Mouse (Mus musculus) heart, postnatal 25 days (tissue): ENCODE results near the gene Rptor. TPM values are rescaled to one million over a fixed set of nuclear protein-coding genes. Genes with fewer than 3 reads are reported as not detected.
A peak's percentile ranks its signal among the peaks of the same experiment; 100 is the strongest.

Experiments
- DNase-seq: peaks from one replicate; pipeline ENCODE4 v3.0.0; 2022; ENCODE audit warnings: low spot score
- intact Hi-C: fragments of 180-260 bp; cut with DNase I; formaldehyde crosslinking; loops from one replicate; pipeline ENCODE4 v1.15.1; 2025
- total RNA-seq, 2 experiments: library from RNA; stranded (reverse); gene quantifications; 2 replicates each; pipeline ENCODE4 v1.2.3; 2021

The Rptor gene
- total RNA-seq, 2 experiments from 2014 or later, result 32.5 to 34.4 TPM

DNA sequence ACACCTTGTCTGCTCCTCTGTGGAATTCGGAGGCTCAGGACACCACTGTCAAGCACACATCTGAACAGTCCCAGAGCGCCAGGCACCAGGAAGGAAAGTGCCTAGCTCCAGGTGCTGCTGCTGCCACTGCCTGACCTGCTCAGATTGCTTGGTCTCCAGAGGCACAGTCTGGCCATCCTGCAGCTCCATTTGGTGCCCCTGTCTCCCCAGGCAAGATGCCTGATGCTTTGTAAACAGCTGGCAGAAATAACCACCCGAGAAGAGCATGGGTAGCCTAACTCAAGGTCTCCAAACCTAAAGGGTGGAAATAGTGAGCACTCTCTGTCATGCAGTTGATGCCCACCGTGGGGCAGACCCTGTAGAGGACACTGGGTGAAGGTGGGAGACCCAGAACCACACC, 311.7 kb downstream of the Rptor start:
- intact Hi-C loops, result no loop called here
- DNase-seq, result no peak

DNA sequence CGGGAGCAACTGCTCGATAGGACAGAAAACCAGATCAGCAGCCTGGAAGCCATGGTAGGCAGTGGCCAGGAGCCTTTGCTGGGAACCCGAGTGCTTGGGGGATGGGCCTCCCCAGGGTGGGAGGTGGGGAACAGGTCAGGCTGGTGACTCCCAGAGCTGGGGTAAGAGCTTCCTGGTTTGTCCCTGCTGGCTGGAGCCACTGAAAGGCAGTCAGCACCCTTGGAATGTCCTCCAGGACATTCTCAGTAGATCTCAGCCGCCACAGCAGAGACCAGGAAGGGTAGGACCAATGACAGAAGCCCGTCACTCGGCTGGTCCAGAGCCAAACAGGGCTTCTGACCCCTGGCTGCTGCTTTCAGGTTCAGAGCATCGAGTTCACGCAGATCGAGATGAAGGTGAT, 313.0 kb downstream of the Rptor start:
- no peak for DNase-seq
- intact Hi-C loops, result no loop called here

DNA sequence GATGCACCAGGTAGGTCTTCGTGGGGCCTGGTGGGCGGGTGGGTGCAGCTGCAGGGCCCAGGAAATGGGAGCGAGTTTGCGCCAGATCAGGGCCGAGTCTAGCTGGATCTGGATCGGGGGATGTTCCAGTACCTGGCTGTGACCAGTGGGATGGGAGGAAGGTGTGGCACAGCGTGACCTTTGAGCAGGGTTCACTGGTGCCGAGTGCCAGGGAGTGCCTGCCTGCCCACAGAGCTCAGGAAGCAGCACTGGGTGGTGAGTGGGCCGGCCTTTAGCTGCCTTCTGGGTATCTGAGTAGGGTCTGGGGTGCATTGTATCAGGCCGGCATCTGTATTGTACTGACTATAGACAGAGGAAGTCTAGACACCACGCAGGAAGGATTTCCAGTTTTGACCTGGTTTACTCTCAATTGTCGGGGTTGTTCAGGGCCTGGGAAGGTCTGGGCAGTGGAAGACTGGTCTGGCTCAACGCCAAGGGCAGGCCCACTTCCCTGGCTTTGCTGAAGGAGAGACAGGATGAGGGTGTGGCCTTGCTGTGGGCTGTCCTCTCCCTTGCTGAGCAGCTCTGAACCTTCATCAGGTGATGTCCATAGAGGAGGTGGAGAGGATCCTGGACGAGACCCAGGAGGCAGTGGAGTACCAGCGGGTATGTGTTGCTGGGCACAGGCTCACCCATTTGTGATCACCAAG, 313.5 kb downstream of the Rptor start:
- intact Hi-C loops, result no loop called here
- peak; percentile 54 for DNase-seq

DNA sequence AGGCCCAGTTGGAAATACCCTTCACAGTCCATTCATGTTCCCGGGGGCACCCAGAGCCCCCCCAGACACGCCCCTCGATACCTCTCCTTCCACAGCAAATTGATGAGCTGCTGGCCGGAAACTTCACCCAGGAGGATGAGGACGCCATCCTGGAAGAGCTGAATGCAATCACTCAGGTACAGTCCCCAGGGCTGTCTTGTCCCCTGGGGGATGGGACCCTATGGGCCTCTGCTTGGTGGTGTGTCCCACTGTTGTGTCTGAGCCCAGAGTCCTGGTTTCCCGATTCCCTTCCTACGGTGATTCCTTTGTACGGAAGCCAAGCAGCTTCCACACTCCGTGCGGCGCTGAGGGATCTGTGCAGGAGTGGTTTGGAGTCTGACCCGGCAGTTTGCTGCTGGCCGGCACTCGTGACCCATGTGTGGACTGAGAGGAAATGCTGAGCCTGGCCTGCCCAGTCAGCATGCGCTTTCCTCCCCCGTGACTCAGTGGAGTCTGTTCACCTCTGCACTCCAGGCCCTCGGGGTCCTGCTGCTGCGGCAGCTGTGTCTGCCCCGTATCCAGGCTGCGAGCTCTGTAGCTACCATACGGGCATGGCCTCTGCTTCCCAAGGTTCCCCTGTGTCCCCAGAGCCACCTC, 314.2 kb downstream of the Rptor start:
- no peak for DNase-seq

DNA sequence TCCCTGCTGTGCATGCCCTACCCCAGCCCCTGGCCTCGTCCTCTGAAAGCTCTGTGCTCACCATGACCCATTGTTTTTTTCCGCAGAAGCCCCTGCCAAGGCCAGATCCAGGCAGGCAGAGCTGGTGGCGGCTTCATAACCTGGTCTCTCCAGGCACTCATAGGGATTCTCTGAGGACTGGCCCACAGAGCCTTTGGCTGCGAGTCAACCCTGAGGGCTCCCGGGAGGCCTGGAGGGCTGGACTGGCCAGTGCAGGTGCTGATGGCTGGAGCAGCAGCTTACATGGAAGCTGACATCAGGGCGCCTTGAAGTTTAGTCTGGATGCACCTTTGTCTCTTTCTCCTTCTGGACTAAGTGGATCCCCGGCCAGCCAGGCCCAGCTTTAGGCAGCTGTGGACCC, 315.8 kb downstream of the Rptor start:
- intact Hi-C loops, result no loop called here
- no peak for DNase-seq

More for the DNA sequence above, 314.2 kb downstream of the Rptor start:
- intact Hi-C loops, result no loop called here

DNA sequence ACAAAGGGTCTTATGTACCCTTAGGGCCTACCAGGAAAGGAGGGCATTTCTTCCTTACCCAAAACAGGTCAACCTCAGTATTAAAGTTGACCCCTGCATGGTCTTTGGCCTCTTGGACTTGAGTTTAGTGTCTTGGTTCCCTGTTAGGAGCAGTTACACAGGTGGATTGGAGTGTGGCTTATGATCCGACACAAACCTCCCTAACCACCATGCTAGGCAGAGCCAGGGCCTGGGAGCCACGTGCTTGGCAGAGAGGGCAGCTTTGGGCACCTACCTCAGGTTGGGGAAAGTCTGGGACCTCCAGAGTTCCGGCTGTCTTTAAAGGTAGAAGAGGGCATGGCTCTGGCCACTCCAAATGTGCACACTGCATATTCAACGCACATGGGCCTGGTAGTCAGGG, 316.7 kb downstream of the Rptor start:
- intact Hi-C loops, result no loop called here
- no peak for DNase-seq

DNA sequence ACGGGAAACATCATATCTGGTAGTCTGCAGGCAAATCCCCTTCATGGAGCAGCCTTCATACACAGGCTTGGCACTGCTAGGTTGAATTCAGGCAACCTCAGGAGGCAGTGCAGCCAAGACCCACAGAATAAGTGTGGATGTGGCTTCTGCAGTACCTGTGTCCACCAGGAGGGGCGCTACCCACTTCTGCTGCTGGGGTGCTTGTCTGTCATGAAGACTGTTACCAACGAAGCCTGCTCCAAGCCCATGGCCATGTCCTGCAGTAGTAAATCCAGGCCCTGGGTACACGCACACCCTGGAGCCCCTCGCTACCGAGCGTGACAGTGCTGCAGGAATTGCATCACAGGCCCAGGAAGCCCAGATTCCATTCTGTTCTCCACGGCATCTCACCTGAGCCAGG, 317.2 kb downstream of the Rptor start:
- DNase-seq, result no peak
- intact Hi-C loops, result no loop called here

DNA sequence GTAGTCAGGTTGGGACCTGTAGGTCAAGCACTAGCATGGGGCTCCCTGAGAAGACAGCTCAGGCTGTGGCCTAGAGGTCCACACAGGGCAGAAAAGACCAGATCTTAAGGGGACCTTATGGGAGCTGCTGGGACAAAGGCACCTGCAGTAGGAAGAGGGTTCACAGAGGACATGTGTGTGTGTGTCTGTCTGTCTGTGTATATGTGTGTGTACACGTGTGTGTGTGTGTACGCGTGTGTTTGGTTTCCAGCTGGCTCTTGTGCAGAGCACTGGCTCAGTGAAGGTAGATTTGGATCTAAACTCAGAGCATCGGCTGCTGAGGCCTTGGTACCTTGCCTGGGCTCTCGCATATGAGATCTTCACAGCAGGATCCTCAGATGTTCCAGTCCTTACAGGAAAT, 318.0 kb downstream of the Rptor start:
- no peak for DNase-seq
- intact Hi-C loops, result no loop called here

DNA sequence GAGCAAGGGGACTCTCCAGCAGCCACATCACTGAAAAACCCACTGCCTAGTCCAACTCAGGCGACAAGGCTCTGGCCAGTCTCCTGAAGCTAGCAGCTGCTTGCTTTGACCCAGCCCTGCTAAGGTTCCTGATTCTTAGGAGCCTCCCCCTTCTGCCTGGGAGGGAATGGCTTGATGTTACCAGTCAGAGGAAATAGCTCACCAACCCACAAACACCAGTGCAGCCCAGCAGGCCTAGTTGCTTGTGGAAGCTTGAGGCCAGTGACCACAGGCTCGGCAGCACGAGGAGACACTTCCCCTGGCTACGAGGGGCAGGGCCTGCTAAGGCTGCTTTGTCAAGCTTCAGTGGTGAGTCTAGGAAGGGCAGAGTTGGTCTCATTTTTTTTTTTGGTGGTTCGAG, 322.5 kb downstream of the Rptor start:
- intact Hi-C loops, result no loop called here
- no peak for DNase-seq

DNA sequence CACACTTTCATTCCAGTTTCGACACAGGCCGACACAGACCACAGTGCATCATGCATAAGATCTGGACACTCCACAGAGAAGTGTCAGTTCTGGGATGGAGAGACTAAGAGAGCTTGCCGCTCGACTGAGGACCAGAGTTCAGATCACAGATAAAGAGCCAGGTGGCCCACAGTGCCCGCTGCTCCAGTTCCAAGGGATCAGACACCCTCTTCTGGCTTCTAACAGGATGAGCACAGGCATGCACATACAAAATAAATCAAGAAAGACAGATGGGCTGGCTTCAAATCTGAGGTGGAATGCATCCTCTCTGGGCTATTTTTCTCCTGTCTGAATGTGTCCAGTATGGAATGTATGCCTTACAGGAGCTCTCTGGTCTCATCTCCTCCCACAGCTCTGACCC, 324.1 kb downstream of the Rptor start:
- intact Hi-C loops, result no loop called here
- no peak for DNase-seq

DNA sequence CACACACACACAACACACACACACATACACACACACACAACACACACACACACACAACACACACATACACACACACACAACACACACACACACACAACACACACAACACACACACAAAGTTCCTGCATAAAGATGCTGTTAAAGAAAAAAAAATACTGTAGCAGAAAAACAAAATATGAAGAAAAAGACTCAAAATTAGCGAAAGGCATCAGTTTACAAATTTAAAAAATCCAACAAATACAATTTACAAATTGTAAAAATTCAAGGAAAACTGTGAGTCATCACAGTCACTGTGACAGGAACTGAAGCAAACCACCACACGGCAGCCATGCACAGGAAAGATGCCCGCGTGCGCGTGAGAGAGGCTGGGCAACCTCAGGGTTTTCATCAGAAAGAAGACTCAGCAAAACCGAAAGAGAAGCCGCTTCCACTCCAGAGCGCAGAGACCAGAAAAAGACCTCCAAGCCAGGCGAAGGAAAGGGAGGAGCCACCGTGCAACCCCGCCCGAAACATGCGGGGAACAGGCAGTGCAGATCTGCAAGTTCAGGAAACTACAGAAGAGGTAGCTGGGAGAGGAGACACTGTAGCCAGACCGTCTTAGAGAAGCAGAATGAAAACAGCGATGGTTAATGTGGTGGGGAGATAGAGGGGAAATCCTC, 325.4 kb downstream of the Rptor start:
- no peak for DNase-seq
- intact Hi-C loops, result no loop called here

DNA sequence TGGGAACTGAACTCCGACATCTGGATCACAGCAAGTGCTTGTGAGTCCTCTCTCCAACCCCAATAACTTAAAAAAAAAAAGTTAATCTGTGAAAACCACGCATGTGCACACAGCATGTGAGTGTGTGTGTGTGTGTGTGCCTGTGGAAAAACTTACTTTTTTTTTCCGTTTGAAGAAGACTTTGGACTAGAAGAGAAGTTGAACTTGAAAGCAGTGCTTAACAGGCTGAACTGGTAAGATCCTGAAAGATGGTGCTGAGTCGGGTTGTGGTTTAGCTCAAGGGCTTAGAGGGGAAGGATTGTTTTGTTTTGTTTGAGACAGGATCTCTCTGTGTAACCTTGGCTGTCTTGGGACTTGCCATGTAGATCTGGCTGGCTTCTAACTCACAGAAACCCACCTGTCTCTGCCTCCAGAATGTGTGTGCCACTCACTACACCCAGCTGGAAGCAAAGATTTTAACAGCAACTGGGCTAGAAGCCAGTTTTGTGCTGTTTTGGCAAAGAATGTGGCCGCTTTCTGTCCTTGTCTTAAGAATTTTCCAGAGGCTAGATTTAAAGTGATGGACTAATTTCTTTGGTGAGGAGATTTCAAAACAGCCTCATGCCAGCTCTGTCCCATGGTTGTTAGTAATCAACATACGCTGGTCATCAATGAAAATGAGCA, 327.0 kb downstream of the Rptor start:
- intact Hi-C loops, result no loop called here
- DNase-seq, result no peak

DNA sequence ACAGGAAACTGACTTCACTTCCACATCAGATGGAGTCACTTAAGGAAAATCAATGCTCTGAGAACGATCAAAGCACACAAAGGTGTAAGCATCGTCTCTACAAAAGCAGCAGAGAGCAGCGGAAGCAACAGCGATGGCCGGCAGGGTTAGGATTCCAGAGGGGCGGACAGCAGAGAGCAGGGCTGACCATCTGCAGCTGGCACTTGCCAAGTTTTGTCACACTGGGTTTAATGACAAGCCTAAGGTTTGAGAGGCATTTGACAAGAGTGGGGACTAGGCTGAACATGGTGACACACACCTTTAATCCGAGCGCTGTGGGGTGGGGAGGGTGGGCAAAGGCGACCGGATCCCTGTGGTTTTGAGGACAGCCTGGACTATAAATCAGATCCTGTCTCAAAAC, 329.1 kb downstream of the Rptor start:
- intact Hi-C loops, result no loop called here
- DNase-seq, result no peak

DNA sequence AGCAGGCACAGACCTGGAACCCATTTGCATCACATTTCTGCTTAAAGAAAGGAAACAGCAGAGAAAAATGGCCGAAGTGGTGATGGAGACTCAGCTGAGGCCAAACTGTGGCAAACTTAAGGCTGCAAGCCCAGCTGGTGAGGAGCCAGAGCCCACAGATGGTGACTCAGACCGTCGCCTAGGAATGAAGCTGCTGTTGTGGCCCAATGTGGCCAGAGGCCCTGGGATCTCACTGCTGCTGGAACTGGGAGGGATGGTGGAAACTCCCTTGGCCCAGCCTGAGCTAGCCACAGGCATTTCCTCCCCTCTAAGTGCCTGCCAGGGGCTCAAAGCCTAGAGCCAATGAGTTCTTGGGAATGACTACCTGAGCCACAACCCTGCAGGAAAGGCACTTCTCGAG, 330.4 kb downstream of the Rptor start:
- intact Hi-C loops, result no loop called here
- peak; percentile 57 for DNase-seq

DNA sequence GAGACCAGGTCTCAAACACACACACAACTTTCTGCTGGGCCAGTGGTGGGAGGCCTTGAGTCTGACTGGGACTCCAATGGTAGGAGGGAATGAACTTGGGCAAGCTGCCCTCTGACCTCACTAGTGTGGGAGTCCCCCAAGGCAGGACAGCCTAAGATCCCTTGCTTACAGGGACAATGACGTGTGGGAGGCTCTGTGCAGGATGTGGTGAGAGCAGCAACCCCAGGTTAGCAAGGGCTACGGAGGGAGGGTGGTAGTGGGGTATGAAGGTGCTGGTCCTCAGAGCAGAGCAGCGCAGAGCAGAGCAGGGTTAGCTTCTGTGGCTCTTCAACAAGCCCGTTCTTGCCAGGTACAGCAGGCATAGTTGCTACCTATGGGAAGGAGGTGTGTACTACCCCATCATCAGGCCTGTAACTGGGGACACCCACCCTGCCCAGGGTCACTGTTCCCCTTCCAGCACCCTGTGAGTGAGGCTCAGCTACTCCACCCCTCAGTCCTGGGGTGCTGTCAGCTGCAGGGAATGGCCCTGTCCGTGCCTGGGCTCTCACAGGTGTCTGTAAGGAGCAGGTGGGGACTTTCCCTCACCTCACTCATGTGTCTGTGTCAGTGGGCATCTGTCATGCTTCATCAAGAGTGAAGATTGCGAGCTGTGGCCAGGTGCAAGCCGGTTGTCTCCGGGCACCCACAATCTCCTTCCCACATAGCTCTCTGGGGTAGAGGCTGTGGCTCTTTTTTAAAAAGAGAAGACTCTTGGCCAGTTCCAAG, 331.3 kb downstream of the Rptor start:
- no peak for DNase-seq
- intact Hi-C loops, result no loop called here

DNA sequence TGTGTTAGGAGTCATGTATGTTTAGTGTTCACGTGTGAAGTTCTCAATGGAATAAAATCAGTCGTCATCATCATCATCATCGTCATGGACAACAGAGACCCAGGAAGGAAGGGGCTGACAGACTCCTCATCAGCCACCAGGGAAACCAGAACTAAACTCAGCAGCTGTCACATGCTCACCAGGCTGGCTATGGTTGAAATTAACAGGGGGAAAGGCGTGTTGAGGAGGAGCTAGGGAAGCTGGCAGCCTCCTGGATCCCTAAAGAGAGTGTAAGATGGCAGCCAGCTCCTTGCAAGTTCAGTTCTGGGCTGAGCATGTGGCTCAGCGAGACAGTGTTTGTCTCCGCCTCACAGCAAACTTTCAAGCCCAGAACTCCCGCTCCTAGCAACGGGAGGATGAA, 332.1 kb downstream of the Rptor start:
- DNase-seq, result no peak
- intact Hi-C loops, result loop anchor here (1.0 kb wide), 1 partner anchor 57 kb away; no protein-coding TSS in a partner anchor

DNA sequence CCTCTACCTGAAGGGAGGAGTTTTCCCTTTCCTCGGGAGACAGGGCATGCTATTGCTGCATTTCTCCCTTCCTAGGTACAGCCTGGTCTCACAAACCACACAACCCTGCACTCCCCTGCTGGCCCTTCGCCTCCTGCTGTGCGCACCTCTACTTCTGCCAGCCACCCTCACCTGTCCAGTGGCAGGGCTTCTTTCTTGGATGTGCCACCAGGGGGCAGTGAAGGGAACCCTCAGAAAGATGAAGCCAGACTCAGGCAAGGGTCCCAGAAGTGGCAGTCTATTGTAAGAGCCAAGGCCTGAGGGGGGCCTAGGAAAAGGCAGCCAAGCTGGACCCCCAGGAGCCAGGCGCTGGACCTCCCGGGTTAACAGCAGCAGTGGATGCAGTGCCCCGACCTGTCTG, 332.8 kb downstream of the Rptor start:
- intact Hi-C loops, result loop anchor here (1.0 kb wide), 1 partner anchor 56 kb away; no protein-coding TSS in a partner anchor
- DNase-seq, result no peak

DNA sequence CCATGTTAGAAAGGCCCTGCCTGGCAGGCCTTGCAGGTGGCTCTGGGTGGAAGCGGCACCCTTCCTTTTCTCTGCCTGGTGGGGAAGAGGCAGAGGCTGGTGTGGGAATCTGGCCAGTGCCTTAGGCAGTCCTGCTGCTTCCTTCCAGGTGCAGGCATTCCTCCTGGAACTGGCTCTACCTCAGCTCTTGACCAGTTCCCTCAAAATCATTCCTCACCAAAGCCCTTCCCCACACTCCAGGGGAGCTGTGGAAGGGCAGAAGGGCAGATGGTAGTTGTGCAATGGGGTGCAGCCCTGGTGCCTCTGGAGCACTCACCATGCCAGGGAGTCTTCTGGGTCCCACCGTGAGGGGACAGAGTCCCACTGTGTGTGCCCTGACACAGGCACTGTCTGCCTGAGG, 333.8 kb downstream of the Rptor start:
- intact Hi-C loops, result no loop called here
- DNase-seq, result no peak

DNA sequence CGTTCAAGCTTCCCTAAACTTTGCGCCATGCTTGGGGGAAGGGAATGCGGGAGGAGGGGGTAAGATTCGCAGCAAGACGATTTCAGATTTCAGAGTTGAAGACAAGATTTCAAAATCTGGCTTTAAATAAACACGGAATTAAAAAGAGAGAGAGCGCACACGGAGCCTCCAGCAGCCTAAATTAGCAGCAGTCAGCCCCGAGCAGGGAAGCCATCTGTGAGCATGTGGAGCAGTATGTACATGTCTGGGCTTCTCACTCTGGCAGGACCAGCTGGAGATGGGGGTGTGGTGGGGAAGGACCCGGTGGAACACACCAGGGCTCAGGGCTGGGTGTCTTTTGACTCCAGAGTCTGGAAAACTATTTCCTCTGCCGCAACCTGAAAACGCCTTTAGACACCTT, 334.5 kb downstream of the Rptor start:
- no peak for DNase-seq

More for the DNA sequence above, 334.5 kb downstream of the Rptor start:
- intact Hi-C loops, result no loop called here
